Mouse (Mus musculus) spleen, adult 2 months (tissue): ENCODE data around the gene Cfap69. TPM values are rescaled to one million over a fixed set of nuclear protein-coding genes. Genes with fewer than 3 reads are reported as not detected.

Experiments
- DNase-seq, 2 experiments: peaks; one replicate each; pipeline versions ENCODE4 v3.0.0 to v3.0.0-alpha.2; 2012 to 2021; ENCODE audit warnings: low spot score in 2 of 2, low read depth in 1 of 2
- H3K27ac ChIP-seq: fragments of 200-500 bp; 2 replicates; pipeline ENCODE4 v1.5.1; 2012; ENCODE audit warnings: low read length, inconsistent platforms; ENCODE audit not compliant: insufficient read depth
- H3K27me3 ChIP-seq: fragments of 200-500 bp; 2 replicates; pipeline ENCODE4 v1.6.1; 2012; ENCODE audit warnings: mild to moderate bottlenecking, moderate library complexity, low read length, inconsistent platforms; ENCODE audit not compliant: control insufficient read depth, insufficient read depth
- H3K36me3 ChIP-seq: fragments of 200-500 bp; 2 replicates; pipeline ENCODE4 v1.6.1; 2012; ENCODE audit warnings: mild to moderate bottlenecking, low read length, inconsistent platforms; ENCODE audit not compliant: control insufficient read depth, insufficient read depth
- H3K4me1 ChIP-seq: fragments of 200-500 bp; 2 replicates; pipeline ENCODE4 v1.6.1; 2011; ENCODE audit warnings: inconsistent platforms; ENCODE audit not compliant: control insufficient read depth, insufficient read depth, insufficient read length
- H3K4me3 ChIP-seq: fragments of 200-500 bp; 2 replicates; pipeline ENCODE4 v1.5.1; 2011; ENCODE audit warnings: mild to moderate bottlenecking, inconsistent platforms; ENCODE audit not compliant: insufficient read depth, insufficient read length; ENCODE audit errors: extremely low read depth
- CTCF ChIP-seq: fragments of 200-500 bp; IDR thresholded peaks from 2 replicates; pipeline ENCODE4 v1.5.1; 2011; ENCODE audit warnings: mild to moderate bottlenecking, inconsistent platforms; ENCODE audit not compliant: insufficient read depth, insufficient read length, insufficient replicate concordance; ENCODE audit errors: extremely low read depth
- POLR2A ChIP-seq: fragments of 200-500 bp; IDR thresholded peaks from 2 replicates; pipeline ENCODE4 v1.6.1; 2011; ENCODE audit warnings: low read depth, low read length, inconsistent platforms
- WGBS: fragments of 180-500 bp; shearing (Covaris S2); methylation state at CpG from one replicate; pipeline ENCODE4 v1.1.7; 2018; 5-methylcytosine and 5-hydroxymethylcytosine counted together
- polyA plus RNA-seq: library from polyadenylated mRNA; depleted of rRNA; stranded (reverse); fragments of >200 nt; gene quantifications from 2 replicates; pipeline ENCODE4 v1.2.3, GENCODE M21; 2012

The Cfap69 gene
- polyA plus RNA-seq, 1 experiment: 0.06 TPM

- H3K4me3 ChIP-seq: no peak overlapping the region
- no peak overlapping the region for H3K27ac ChIP-seq
- TF ChIP-seq CTCF: no peak
- TF ChIP-seq POLR2A: no peak
- DNase-seq: no peak
- no peaks in the 10 kb centered on the region for H3K4me1 ChIP-seq
- H3K27me3 ChIP-seq: no peaks in the 10 kb centered on the region
- H3K36me3 ChIP-seq: no peaks in the 10 kb centered on the region
- 75% methylated on average over 4 of the region's 4 CpGs for WGBS
Observed at GRCm38 (mm10) chr5:5618329-5618728, 45.7 kb downstream of the Cfap69 start.

GRCm38 (mm10) chr5:5610540-5610939 is 53.5 kb downstream of the Cfap69 start:
- Histone ChIP-seq H3K4me3 (no peak overlapping the region), H3K4me1 (no peaks in the 10 kb centered on the region), H3K27me3 (no peaks in the 10 kb centered on the region), H3K27ac (no peak overlapping the region), H3K36me3 (no peaks in the 10 kb centered on the region)
- no peak for DNase-seq
- WGBS: 68% methylated on average over 3 of the region's 3 CpGs
- no peak for TF ChIP-seq POLR2A
- no peak for TF ChIP-seq CTCF

GRCm38 (mm10) chr5:5587686-5588085 is 76.4 kb downstream of the Cfap69 start:
- Histone ChIP-seq H3K4me1 (no peaks in the 10 kb centered on the region), H3K4me3 (no peak overlapping the region), H3K27ac (no peak overlapping the region), H3K36me3 (no peaks in the 10 kb centered on the region), H3K27me3 (no peaks in the 10 kb centered on the region)
- 85% methylated on average over 3 of the region's 3 CpGs for WGBS
- DNase-seq: no peak
- TF ChIP-seq CTCF: no peak
- TF ChIP-seq POLR2A: no peak

GRCm38 (mm10) chr5:5573749-5574317 is 90.2 kb downstream of the Cfap69 start, which contains the start of gene Gm8773:
TSS of gene Gm8773 (plus strand) at chr5:5573799.
- no peak for DNase-seq
- H3K4me1 ChIP-seq: no peaks in the 10 kb centered on the region
- peak within 1 kb of the TSS; percentile 40 for H3K4me3 ChIP-seq
- H3K27me3 ChIP-seq: peaks cover 2% of the 10 kb centered on the region; the same call in 1 of the 2 replicates
- no peaks in the 10 kb centered on the region for H3K36me3 ChIP-seq
- TF ChIP-seq CTCF (no peak), POLR2A (no peak)
- WGBS: 4% methylated on average over 24 of the region's 24 CpGs
- no peak within 1 kb of the TSS for H3K27ac ChIP-seq

GRCm38 (mm10) chr5:5562435-5562834 is 101.6 kb downstream of the Cfap69 start:
- no peak for DNase-seq
- no peaks in the 10 kb centered on the region for H3K36me3 ChIP-seq
- H3K4me3 ChIP-seq: no peak overlapping the region
- H3K27ac ChIP-seq: no peak overlapping the region
- no peaks in the 10 kb centered on the region for H3K27me3 ChIP-seq
- WGBS: 71% methylated on average over 3 of the region's 3 CpGs
- TF ChIP-seq POLR2A: no peak
- no peak for TF ChIP-seq CTCF
- no peaks in the 10 kb centered on the region; the same call in 1 of the 2 replicates for H3K4me1 ChIP-seq

- no peaks in the 10 kb centered on the region; the same call in 1 of the 2 replicates for H3K4me1 ChIP-seq
- DNase-seq: no peak
- no peaks in the 10 kb centered on the region for H3K36me3 ChIP-seq
- 80% methylated on average over 4 of the region's 4 CpGs for WGBS
- no peaks in the 10 kb centered on the region for H3K27me3 ChIP-seq
- H3K4me3 ChIP-seq: no peak overlapping the region
- TF ChIP-seq CTCF (no peak), POLR2A (no peak)
- H3K27ac ChIP-seq: no peak overlapping the region
Observed at GRCm38 (mm10) chr5:5561041-5561706, 102.9 kb downstream of the Cfap69 start.

- TF ChIP-seq POLR2A (no peak), CTCF (no peak)
- Histone ChIP-seq H3K36me3 (no peaks in the 10 kb centered on the region; the same call in 1 of the 2 replicates), H3K4me1 (no peaks in the 10 kb centered on the region; the same call in 1 of the 2 replicates), H3K4me3 (peak overlapping the region; percentile 71; the same call in 1 of the 2 replicates), H3K27ac (no peak overlapping the region), H3K27me3 (no peaks in the 10 kb centered on the region)
- no peak for DNase-seq
- WGBS: 51% methylated on average over 8 of the region's 8 CpGs
Observed at GRCm38 (mm10) chr5:5559798-5560197, 104.2 kb downstream of the Cfap69 start.
